17 mouse cellular contexts compared by ENCODE assay signal in genomic region chr6:137980413-137980812, GRCm38 (mm10).
DNase-seq lines count a peak whose midpoint lies in the region; ATAC-seq lines count a peak whose summit lies in the region.
"Had no signal": no experiment of that assay in that cellular context is flagged by ENCODE, and none has a peak within 500 bp of the region (broad histone marks: within the 10 kb centered on the region; RNA-seq: fewer than 3 reads in every experiment).

No protein-coding gene starts in this region.

- no peaks in the 10 kb centered on the region for H3K9me3 ChIP-seq in hindbrain, embryonic 12.5 days (replicated peaks)
- H3K9me3 ChIP-seq in hindbrain, embryonic 10.5 days, result no peaks in the 10 kb centered on the region
- H3K9me3 ChIP-seq in forebrain, embryonic 15.5 days, result no peaks in the 10 kb centered on the region
- H3K9me3 ChIP-seq: heart, embryonic 12.5 days; liver, embryonic 15.5 days had no signal

- WGBS in hindbrain, embryonic 12.5 days, result 68% methylated on average over 8 of the region's 8 CpGs
- 84% methylated on average over 8 of the region's 8 CpGs for WGBS in hindbrain, embryonic 10.5 days
- WGBS in forebrain, embryonic 15.5 days, result 34% methylated on average over 8 of the region's 8 CpGs

- no peak for DNase-seq in hindbrain, embryonic 10.5 days (ENCODE audit: low spot score)
- DNase-seq in brain, adult 2 months (ENCODE audit: low read depth, low spot score), result peak; percentile 29
- DNase-seq in lung, postnatal 25 days (ENCODE audit: low spot score), result peak; percentile 69
- DNase-seq in left cerebral cortex, adult 9 months (ENCODE audit: low spot score in 2 of 2), result no peak
- no peak for DNase-seq in kidney, adult 18-20 months
- no peak for DNase-seq in cerebellum, postnatal 10 days
- DNase-seq: B cell, adult 2 months; cerebellum, adult 18-20 months; gastrocnemius, postnatal 14 days; heart, postnatal 36 days; kidney, postnatal 14 days had no signal

- no peak overlapping the region for H3K9ac ChIP-seq in hindbrain, embryonic 12.5 days
- no peak overlapping the region for H3K9ac ChIP-seq in forebrain, embryonic 15.5 days (replicated peaks)
- H3K9ac ChIP-seq: heart, embryonic 12.5 days; limb, embryonic 13.5 days; liver, embryonic 15.5 days had no signal

- H3K4me2 ChIP-seq in hindbrain, embryonic 12.5 days (replicated peaks), result no peak overlapping the region
- H3K4me2 ChIP-seq in forebrain, embryonic 15.5 days (replicated peaks), result no peak overlapping the region
- H3K4me2 ChIP-seq: heart, embryonic 12.5 days; limb, embryonic 13.5 days; liver, embryonic 15.5 days had no signal

- no peaks in the 10 kb centered on the region for H3K36me3 ChIP-seq in hindbrain, embryonic 12.5 days
- H3K36me3 ChIP-seq in hindbrain, embryonic 10.5 days, result no peaks in the 10 kb centered on the region
- no peaks in the 10 kb centered on the region for H3K36me3 ChIP-seq in forebrain, embryonic 15.5 days
- H3K36me3 ChIP-seq: heart, embryonic 12.5 days; limb, embryonic 13.5 days; liver, embryonic 15.5 days had no signal

- 0 out of 2 replicates have a peak, but pooled peaks cover 2% of the 10 kb centered on the region for H3K4me1 ChIP-seq in hindbrain, embryonic 12.5 days
- H3K4me1 ChIP-seq in hindbrain, embryonic 10.5 days (replicated peaks), result peaks cover 14% of the 10 kb centered on the region; the same call in 1 of the 2 replicates
- H3K4me1 ChIP-seq in forebrain, embryonic 15.5 days, result peaks cover 33% of the 10 kb centered on the region
- H3K4me1 ChIP-seq: heart, embryonic 12.5 days; liver, embryonic 15.5 days had no signal

- no peak overlapping the region for H3K4me3 ChIP-seq in hindbrain, embryonic 12.5 days
- no peak overlapping the region for H3K4me3 ChIP-seq in hindbrain, embryonic 10.5 days
- no peak overlapping the region for H3K4me3 ChIP-seq in forebrain, embryonic 15.5 days
- H3K4me3 ChIP-seq: heart, embryonic 12.5 days; limb, embryonic 13.5 days; liver, embryonic 15.5 days had no signal

- peak; percentile 58 for ATAC-seq in hindbrain, embryonic 12.5 days (ENCODE audit: low FRiP score)
- ATAC-seq in forebrain, embryonic 15.5 days (replicated peaks), result peak; percentile 66
- ATAC-seq: intestine, embryonic 16.5 days had no signal

- no peaks in the 10 kb centered on the region for H3K27me3 ChIP-seq in hindbrain, embryonic 12.5 days
- H3K27me3 ChIP-seq in hindbrain, embryonic 10.5 days (ENCODE audit: insufficient read depth, poor library complexity, severe bottlenecking), result no peaks in the 10 kb centered on the region
- no peaks in the 10 kb centered on the region for H3K27me3 ChIP-seq in forebrain, embryonic 15.5 days
- H3K27me3 ChIP-seq: heart, embryonic 12.5 days; limb, embryonic 13.5 days; liver, embryonic 15.5 days had no signal

- H3K27ac ChIP-seq in hindbrain, embryonic 12.5 days, result no peak overlapping the region
- no peak overlapping the region for H3K27ac ChIP-seq in hindbrain, embryonic 10.5 days
- H3K27ac ChIP-seq in forebrain, embryonic 15.5 days (replicated peaks), result peak overlapping the region; percentile 86
- H3K27ac ChIP-seq: limb, embryonic 13.5 days; liver, embryonic 15.5 days had no signal

Comparison
In these comparisons a context has a peak if more than half of its experiments do, and no peak if none do; other contexts are left out.
1. DNase-seq: peak in brain, adult 2 months (single experiment) and lung, postnatal 25 days (single experiment); none in hindbrain, embryonic 10.5 days (single experiment), left cerebral cortex, adult 9 months (0 of 2), kidney, adult 18-20 months (single experiment) and cerebellum, postnatal 10 days (0 of 2).